Mouse (Mus musculus) Patski (cell line): Measurements from ENCODE around the gene Birc2. TPM values are rescaled to one million over a fixed set of nuclear protein-coding genes. Genes with fewer than 3 reads are reported as not detected.

Experiments used
- ATAC-seq: fragments of 100-300 bp; one replicate; pipeline ENCODE4 v1.8.0; 2021
- CTCF ChIA-PET: fragments of 350-600 bp; sonication (Branson Sonifier 250); formaldehyde crosslinking; loops from one replicate; lab custom pipeline; 2022; ENCODE audit warnings: inconsistent platforms; lab: Charles Lee
- POLR2A ChIA-PET: fragments of 350-600 bp; sonication (Branson Sonifier 250); formaldehyde crosslinking; loops from one replicate; lab custom pipeline; 2022; ENCODE audit warnings: antibody characterized with exemption, inconsistent platforms; lab: Charles Lee
- DNase-seq: peaks from one replicate; pipeline ENCODE4 v3.0.0-alpha.2; 2011; ENCODE audit warnings: low read depth, low spot score
- H3K27me3 ChIP-seq: fragments of 371-371 bp; one replicate; pipeline ENCODE4 v1.5.1; 2021
- CTCF ChIP-seq: fragments of 100-300 bp; IDR thresholded peaks from one replicate; pipeline ENCODE4 v1.5.1; 2021
- in situ Hi-C: fragments of 300-500 bp; cut with MboI; formaldehyde crosslinking; loops from 3 replicates; pipeline ENCODE4 v1.11.1; 2018; ENCODE audit warnings: low pct_unique_long_range_greater_than_20kb, mixed read lengths
- polyA plus RNA-seq: library from polyadenylated mRNA; unstranded; gene quantifications from one replicate; pipeline ENCODE4 v1.2.3, GENCODE M21; 2021

The Birc2 gene
- polyA plus RNA-seq, 1 experiment from 2014 or later: 37.1 TPM

DNA sequence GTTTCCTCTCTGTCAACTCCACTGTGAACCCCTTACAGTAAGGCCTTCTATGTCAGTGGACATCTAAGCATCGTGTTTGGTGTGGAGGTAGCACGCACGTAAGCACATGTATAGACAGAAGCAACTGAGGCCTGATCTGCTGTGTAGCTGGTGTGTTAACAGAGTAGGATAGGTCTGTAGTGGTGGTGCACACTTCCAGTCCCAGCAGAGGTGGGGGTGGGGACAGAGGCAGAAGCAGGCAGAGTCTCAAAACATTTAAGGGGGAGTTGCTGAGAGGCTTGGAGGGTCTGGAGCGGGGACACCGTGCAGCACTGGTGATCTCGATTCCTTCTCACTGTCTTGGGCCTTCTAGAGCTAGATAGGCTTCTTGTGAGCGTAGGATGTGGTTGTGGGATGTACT, 50.8 kb downstream of the Birc2 start:
- ChIA-PET POLR2A (no interaction called here), CTCF (interaction anchor here (1.8 kb wide), 1 partner anchor 17 kb away, joined by 5 read pairs; no protein-coding TSS in a partner anchor)
- in situ Hi-C loops: no loop called here

DNA sequence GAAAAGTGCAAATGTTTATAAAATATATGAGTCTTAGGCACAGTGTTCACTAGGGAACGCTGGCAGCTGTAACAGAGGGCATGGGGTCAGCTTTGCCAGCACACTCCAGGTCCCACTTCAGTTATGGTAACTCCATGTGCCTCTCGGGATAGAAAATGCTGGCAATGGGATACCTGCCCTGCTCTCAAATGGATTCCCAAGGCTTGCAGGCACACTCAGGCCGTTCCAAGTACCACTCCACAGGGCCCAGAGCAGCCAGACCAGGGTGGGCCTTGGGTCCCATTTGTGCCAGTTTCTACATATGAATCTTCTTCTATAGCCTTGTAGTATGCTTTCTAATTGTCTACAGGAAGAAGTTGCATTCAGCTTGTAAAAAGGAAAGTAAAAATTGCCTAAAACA, 51.5 kb downstream of the Birc2 start:
- ATAC-seq (no peak), DNase-seq (no peak)
- TF ChIP-seq CTCF: no peak
- no peaks in the 10 kb centered on the region for H3K27me3 ChIP-seq
- CTCF ChIA-PET: interaction anchor here (1.7 to 1.8 kb wide), 2 partner anchors 11 to 17 kb away, joined by 4 to 5 read pairs; no protein-coding TSS in a partner anchor
- POLR2A ChIA-PET: no interaction called here
- in situ Hi-C loops: no loop called here

More for the DNA sequence above, 50.8 kb downstream of the Birc2 start:
- H3K27me3 ChIP-seq: no peaks in the 10 kb centered on the region
- no peak for ATAC-seq
- TF ChIP-seq CTCF: no peak
- no peak for DNase-seq

DNA sequence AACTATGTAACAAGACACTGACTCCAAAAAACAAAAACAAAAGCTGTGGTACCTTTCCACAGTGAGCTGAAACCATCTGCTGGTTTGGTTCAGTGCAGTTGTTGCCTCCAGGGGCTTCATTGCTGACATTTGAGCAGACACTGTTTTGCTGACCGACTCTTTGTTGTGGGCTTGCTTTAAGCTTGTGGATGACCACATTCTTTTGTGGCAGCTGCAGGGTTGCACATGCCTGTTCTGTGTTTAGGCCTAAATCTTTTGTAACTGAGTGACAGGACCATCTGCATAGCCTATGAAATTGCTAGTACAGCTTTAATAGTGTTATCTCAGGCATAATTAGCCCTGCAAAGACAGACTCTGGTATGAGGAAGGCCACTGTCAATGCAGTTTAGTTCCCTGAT, 52.2 kb downstream of the Birc2 start:
- no peaks in the 10 kb centered on the region for H3K27me3 ChIP-seq
- TF ChIP-seq CTCF: no peak
- in situ Hi-C loops: no loop called here
- POLR2A ChIA-PET: no interaction called here
- peak; percentile 96 for ATAC-seq
- DNase-seq: peak; percentile 65
- CTCF ChIA-PET: interaction anchor here (1.1 to 1.8 kb wide), 4 partner anchors 10 to 35 kb away, joined by 3 to 5 read pairs (median 4); no protein-coding TSS in a partner anchor

DNA sequence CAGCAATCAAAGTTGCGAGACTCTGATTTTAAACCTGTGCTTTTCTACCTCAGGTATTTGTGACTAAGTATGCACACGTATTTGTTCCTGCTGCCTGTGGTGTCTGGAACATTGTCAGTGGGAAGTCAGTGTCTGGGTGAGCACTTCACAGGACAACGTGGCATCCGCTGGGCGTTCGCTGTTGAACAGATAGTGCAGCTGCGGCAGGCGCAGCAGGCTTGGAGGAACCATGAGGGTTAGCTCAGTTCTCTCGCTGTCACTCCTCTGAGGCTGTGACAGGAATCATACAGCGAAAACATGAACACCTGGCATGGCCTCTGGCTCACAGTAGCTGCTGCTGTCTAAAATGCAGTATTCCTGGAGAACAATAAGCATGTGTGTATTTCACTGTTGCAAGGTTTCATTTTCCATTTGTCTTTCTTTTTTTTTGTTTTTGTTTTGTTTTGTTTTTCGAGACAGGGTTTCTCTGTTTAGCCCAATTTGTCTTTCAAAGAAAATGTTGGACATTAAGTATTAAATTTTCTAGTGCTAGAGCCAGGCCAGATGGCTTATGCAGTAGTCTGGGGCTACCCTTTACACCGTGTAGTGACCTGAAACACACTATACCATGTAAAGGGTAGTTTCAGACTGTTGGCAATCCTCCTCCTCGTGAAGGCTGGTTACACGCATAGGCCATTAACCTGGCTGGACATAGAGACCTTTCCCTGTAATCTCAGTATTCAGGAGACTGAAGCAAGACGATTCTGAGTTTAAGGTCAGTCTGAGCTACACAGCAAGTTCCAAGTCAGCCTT, 52.8 kb downstream of the Birc2 start:
- POLR2A ChIA-PET: no interaction called here
- in situ Hi-C loops: no loop called here
- no peaks in the 10 kb centered on the region for H3K27me3 ChIP-seq
- CTCF ChIA-PET: interaction anchor here (1.1 to 1.8 kb wide), 4 partner anchors 9 to 35 kb away, joined by 3 to 5 read pairs (median 4); no protein-coding TSS in a partner anchor
- ATAC-seq: no peak
- DNase-seq: no peak
- TF ChIP-seq CTCF: no peak

DNA sequence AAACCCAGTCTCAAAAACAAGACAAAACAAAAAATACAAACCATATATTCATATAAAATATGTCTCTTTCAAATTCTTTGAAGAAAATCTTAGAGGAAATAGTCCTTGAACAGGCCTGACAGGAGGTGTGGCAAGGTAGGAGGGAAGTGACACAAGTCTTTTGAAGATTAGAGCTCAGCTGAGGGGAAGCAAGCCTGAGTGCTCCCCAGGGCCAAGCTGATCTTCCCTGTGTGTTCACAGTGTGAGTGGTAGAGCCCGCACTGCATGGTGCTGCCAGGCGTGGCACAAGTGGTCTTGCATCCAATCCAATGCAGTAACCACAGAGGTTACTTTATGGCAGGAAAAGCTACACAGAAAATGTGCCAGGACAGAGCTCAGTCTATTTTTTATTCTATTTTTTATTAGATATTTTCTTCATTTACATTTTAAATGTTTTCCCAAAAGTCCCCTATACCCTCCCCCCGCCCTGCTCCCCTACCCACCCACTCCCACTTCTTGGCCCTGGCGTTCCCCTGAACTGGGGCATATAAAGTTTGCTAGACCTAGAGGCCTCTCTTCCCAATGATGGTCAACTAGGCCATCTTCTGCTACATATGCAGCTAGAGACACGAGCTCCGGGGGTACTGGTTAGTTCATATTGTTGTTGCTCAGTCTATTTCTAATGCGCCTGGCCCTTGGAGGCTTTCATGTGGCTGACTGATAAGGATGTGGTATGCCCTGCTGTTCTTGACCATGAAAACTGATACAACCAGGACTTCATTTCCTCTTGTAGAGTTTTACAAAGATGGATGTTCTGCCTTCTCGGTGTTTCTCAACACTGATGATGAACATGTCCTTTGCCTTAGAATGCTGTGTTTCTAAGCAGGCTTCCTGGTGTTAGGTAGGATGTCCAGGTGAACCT, 56.4 kb downstream of the Birc2 start:
- TF ChIP-seq CTCF: no peak
- POLR2A ChIA-PET: no interaction called here
- ATAC-seq: no peak
- H3K27me3 ChIP-seq: no peaks in the 10 kb centered on the region
- CTCF ChIA-PET: interaction anchor here (1.0 to 1.7 kb wide), 2 partner anchors 15 to 16 kb away, joined by 3 to 5 read pairs; no protein-coding TSS in a partner anchor
- DNase-seq: no peak
- in situ Hi-C loops: no loop called here

DNA sequence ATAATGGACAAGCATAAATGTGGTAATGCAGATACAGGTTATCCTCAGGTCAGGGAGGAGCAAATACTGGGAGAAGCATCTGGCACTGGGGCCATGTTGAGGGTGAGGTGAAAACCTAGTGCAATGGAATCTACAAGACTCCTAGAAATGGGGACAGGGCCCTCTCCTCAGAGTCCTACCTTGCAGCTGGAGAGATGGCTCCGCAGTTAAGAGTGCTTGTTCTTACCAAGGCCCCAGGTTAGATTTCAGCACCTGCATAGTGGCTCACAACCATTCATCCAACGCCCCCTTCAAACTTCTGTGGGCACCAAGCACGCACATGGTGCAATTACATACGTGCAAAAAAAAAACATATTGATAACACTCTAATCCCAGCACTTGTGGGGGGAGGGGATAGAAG, 57.1 kb downstream of the Birc2 start:
- no peaks in the 10 kb centered on the region for H3K27me3 ChIP-seq
- ChIA-PET POLR2A (interaction anchor here (0.7 kb wide), 1 partner anchor 154 kb away, joined by 3 read pairs; no protein-coding TSS in a partner anchor), CTCF (interaction anchor here (1.0 kb wide), 1 partner anchor 11 kb away, joined by 3 read pairs; no protein-coding TSS in a partner anchor)
- no peak for DNase-seq
- in situ Hi-C loops: no loop called here
- no peak for ATAC-seq
- TF ChIP-seq CTCF: no peak

DNA sequence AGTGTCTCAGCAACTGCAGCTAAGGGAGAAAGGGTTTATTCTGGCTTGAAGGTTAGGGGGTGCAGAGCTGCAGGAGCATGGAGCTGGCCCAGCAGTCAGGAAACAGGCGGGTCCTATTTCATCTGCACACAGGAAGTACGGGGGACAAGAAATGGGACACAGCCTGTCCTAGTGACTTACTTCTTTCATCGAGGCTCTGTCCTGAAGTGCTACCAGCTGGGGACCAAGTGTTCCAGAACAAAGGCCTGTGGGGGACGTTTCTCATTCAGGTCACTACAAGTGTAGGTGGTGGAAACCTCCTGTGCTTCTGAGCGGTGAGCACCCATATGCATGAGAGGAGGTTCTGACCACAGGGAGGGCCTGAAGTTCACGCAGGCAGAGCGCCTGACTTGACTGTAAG, 58.1 kb downstream of the Birc2 start:
- H3K27me3 ChIP-seq: no peaks in the 10 kb centered on the region
- TF ChIP-seq CTCF: no peak
- DNase-seq (no peak), ATAC-seq (no peak)
- in situ Hi-C loops: no loop called here
- ChIA-PET CTCF (interaction anchor here (1.0 to 1.1 kb wide), 2 partner anchors 10 to 12 kb away, joined by 3 read pairs; no protein-coding TSS in a partner anchor), POLR2A (no interaction called here)

DNA sequence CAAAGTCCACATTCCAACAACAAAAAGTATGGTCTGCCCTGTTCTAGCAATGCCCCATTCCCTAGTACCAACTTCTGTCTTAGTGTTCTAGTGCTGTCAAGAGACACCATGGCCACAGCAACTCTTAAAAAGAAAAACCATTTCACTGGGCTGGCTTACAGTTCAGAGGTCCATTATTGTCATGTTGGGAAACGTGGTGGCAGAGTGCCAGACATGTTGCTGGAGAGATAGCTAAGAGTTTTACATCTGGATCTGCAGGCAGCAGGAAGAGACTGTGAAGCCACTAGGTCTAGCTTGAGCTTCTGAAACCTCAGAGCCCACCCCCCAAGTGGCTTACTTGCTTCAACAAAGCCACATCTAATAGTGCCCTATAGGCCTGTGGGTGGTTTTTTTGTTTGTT, 59.2 kb downstream of the Birc2 start:
- in situ Hi-C loops: no loop called here
- no peaks in the 10 kb centered on the region for H3K27me3 ChIP-seq
- POLR2A ChIA-PET: interaction anchor here (1.3 kb wide), 1 partner anchor 10 kb away, joined by 4 read pairs; no protein-coding TSS in a partner anchor
- DNase-seq (no peak), ATAC-seq (no peak)
- CTCF ChIA-PET: no interaction called here
- no peak for TF ChIP-seq CTCF

DNA sequence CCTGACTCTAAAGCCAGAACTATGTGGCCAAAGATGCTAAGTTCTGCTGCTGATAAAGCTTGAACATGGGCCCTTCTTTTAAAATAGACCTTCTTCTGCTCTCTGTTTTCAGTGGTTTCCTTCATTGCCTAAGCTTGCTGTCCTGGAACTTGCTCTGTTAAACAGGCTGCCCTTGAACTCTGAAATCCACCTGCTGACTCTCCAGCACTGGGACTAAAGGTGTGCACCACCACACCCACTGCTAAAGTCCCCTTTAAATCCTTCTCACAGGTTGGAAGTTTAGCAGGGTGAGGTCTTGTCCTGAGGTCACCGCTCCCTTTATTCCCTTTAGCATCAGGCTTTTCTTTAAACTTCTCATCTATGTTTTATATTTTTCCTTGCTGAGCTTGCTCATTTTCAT, 59.9 kb downstream of the Birc2 start:
- no peak for DNase-seq
- ChIA-PET CTCF (interaction anchor here (1.3 kb wide), 1 partner anchor 10 kb away, joined by 3 read pairs; no protein-coding TSS in a partner anchor), POLR2A (interaction anchor here (1.3 kb wide), 1 partner anchor 11 kb away, joined by 4 read pairs; no protein-coding TSS in a partner anchor)
- in situ Hi-C loops: no loop called here
- no peak for ATAC-seq
- TF ChIP-seq CTCF: no peak
- no peaks in the 10 kb centered on the region for H3K27me3 ChIP-seq

DNA sequence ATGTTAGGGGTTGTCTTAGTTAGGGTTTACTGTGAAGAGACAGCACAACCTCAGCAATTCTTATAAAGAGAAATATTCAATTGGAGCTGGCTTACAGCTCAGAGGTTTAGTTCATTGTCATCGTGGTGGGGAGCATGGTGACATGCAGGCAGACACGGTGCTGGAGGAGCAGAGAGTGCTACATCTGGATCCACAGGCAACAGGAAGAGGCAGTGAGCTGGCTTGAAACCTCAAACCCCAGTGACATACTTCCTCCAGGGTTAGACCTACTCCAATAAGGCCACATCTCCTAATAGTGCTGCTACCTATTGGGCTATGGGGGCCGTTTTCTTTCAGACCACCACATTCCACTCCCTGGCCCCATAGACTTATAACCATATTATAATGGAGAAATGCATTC, 60.9 kb downstream of the Birc2 start:
- no peak for ATAC-seq
- no peak for TF ChIP-seq CTCF
- CTCF ChIA-PET: interaction anchor here (1.3 kb wide), 1 partner anchor 9 kb away, joined by 3 read pairs; no protein-coding TSS in a partner anchor

More for the DNA sequence above, 60.9 kb downstream of the Birc2 start:
- POLR2A ChIA-PET: no interaction called here
- in situ Hi-C loops: no loop called here
- no peak for DNase-seq
- H3K27me3 ChIP-seq: no peaks in the 10 kb centered on the region
